In the genomic region with DNA sequence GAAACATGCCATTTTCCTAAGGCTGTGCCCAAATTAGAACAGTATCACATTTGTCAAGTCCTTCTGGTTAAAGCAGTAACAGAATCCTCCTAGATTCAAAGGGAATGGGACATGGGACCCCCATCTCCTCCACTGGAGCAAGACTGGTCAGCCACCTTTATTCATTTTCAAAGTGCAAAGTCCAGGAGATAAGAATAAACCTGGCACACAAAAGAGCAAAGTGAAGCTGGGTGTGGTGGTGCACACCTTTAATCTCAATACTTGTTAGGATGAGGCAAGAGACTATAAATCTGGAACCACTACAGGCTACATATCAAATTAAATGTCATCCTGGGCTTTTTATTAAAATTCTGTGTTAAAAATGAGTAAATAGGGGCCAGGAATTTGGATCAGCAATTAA, we compare ENCODE assay signal across 21 mouse cellular contexts.
DNase-seq lines count a peak whose midpoint lies in the region; ATAC-seq and TF ChIP-seq lines count a peak whose summit lies in the region.
"Had no signal": no experiment of that assay in that cellular context is flagged by ENCODE, and none has a peak within 500 bp of the region (broad histone marks: within the 10 kb centered on the region; RNA-seq: fewer than 3 reads in every experiment).

No protein-coding gene starts in this region.

- H3K27ac ChIP-seq in intestine, embryonic 15.5 days, result no peak overlapping the region
- H3K27ac ChIP-seq in intestine, postnatal 0 days (ENCODE audit: low read depth, low read length), result no peak overlapping the region
- no peak overlapping the region for H3K27ac ChIP-seq in intestine, embryonic 16.5 days (ENCODE audit: low read length)
- no peak overlapping the region for H3K27ac ChIP-seq in stomach, postnatal 0 days (replicated peaks)

- H3K4me2 ChIP-seq in intestine, embryonic 15.5 days (replicated peaks), result no peak overlapping the region
- H3K4me2 ChIP-seq in intestine, postnatal 0 days (replicated peaks; ENCODE audit: low read depth), result no peak overlapping the region
- no peak overlapping the region for H3K4me2 ChIP-seq in intestine, embryonic 16.5 days (ENCODE audit: low read depth, low read length)
- no peak overlapping the region for H3K4me2 ChIP-seq in stomach, postnatal 0 days (replicated peaks; ENCODE audit: low read depth)

- DNase-seq in stomach, postnatal 0 days (ENCODE audit: low spot score), result peak; percentile 12
- no peak for DNase-seq in embryo, embryonic 11 days
- DNase-seq in layer of hippocampus, adult 8-10 months (ENCODE audit: low spot score in 2 of 2), result no peak
- DNase-seq: adrenal gland, adult 2 months; adrenal gland, adult 8-10 months; adrenal gland, postnatal 10 days; adrenal gland, postnatal 14 days; adrenal gland, postnatal 25 days; adrenal gland, postnatal 36 days; B cell, adult 2 months; cerebellum, adult 11 months; cerebellum, adult 11-12 months; cerebellum, adult 18-20 months had no signal

- no peaks in the 10 kb centered on the region for H3K4me1 ChIP-seq in intestine, embryonic 15.5 days (replicated peaks)
- H3K4me1 ChIP-seq in intestine, postnatal 0 days (replicated peaks; ENCODE audit: control insufficient read depth, insufficient read depth, low read length), result no peaks in the 10 kb centered on the region
- no peaks in the 10 kb centered on the region for H3K4me1 ChIP-seq in intestine, embryonic 16.5 days (ENCODE audit: control insufficient read depth, insufficient read depth, low read length)
- no peaks in the 10 kb centered on the region for H3K4me1 ChIP-seq in stomach, postnatal 0 days (replicated peaks; ENCODE audit: control insufficient read depth, insufficient read depth)

- peak; percentile 49; the same call in 1 of the 2 replicates for ATAC-seq in intestine, embryonic 15.5 days
- ATAC-seq in intestine, postnatal 0 days, result no peak
- peak; percentile 76 for ATAC-seq in intestine, embryonic 16.5 days
- peak; percentile 57; the same call in 1 of the 2 replicates for ATAC-seq in stomach, postnatal 0 days (ENCODE audit: low FRiP score, low TSS enrichment)
- ATAC-seq: activated CD4-positive, CD25-positive, alpha-beta regulatory T cell, adult 4 months; CD4-positive, CD25-positive, alpha-beta regulatory T cell, adult 4 months; Patski had no signal

- H3K9ac ChIP-seq in intestine, embryonic 15.5 days, result no peak overlapping the region
- no peak overlapping the region for H3K9ac ChIP-seq in intestine, postnatal 0 days (ENCODE audit: low read depth, low read length)
- no peak overlapping the region for H3K9ac ChIP-seq in intestine, embryonic 16.5 days (ENCODE audit: low read depth, low read length)
- no peak overlapping the region for H3K9ac ChIP-seq in stomach, postnatal 0 days (ENCODE audit: low read length)

- no peak for TF ChIP-seq CTCF in intestine, postnatal 0 days (IDR thresholded peaks at IDR 0.05; ENCODE audit: low read depth)
- no peak for TF ChIP-seq CTCF in stomach, postnatal 0 days (IDR thresholded peaks at IDR 0.05; ENCODE audit: low read depth)

- no peaks in the 10 kb centered on the region for H3K27me3 ChIP-seq in intestine, embryonic 15.5 days (replicated peaks)
- no peaks in the 10 kb centered on the region for H3K27me3 ChIP-seq in intestine, postnatal 0 days (replicated peaks; ENCODE audit: control insufficient read depth, insufficient read depth, low read length)
- no peaks in the 10 kb centered on the region for H3K27me3 ChIP-seq in intestine, embryonic 16.5 days (replicated peaks; ENCODE audit: control insufficient read depth, insufficient read depth, low read length)
- no peaks in the 10 kb centered on the region for H3K27me3 ChIP-seq in stomach, postnatal 0 days (ENCODE audit: control insufficient read depth, insufficient read depth, low read length)
- H3K27me3 ChIP-seq: CH12.LX had no signal

- H3K36me3 ChIP-seq in intestine, embryonic 15.5 days, result no peaks in the 10 kb centered on the region
- H3K36me3 ChIP-seq in intestine, postnatal 0 days (ENCODE audit: control insufficient read depth, insufficient read depth), result no peaks in the 10 kb centered on the region
- H3K36me3 ChIP-seq in intestine, embryonic 16.5 days (ENCODE audit: control insufficient read depth, insufficient read depth, low read length), result no peaks in the 10 kb centered on the region
- no peaks in the 10 kb centered on the region for H3K36me3 ChIP-seq in stomach, postnatal 0 days (ENCODE audit: control insufficient read depth, insufficient read depth, low read length)
- H3K36me3 ChIP-seq: G1E had no signal

- H3K9me3 ChIP-seq in intestine, embryonic 15.5 days, result no peaks in the 10 kb centered on the region
- no peaks in the 10 kb centered on the region for H3K9me3 ChIP-seq in intestine, postnatal 0 days (ENCODE audit: control insufficient read depth)
- no peaks in the 10 kb centered on the region for H3K9me3 ChIP-seq in intestine, embryonic 16.5 days (ENCODE audit: control insufficient read depth, low read length)
- H3K9me3 ChIP-seq in stomach, postnatal 0 days (ENCODE audit: control insufficient read depth, low read length), result no peaks in the 10 kb centered on the region
- H3K9me3 ChIP-seq: G1E had no signal

- no peak overlapping the region for H3K4me3 ChIP-seq in intestine, embryonic 15.5 days (replicated peaks)
- H3K4me3 ChIP-seq in intestine, postnatal 0 days (ENCODE audit: low read depth, low read length), result no peak overlapping the region
- H3K4me3 ChIP-seq in intestine, embryonic 16.5 days (ENCODE audit: low read length), result no peak overlapping the region
- H3K4me3 ChIP-seq in stomach, postnatal 0 days (ENCODE audit: low read depth, low read length), result no peak overlapping the region

- no peak for TF ChIP-seq EP300 in stomach, postnatal 0 days (optimal IDR thresholded peaks at IDR 0.05)
